Mouse (Mus musculus) stomach, postnatal 0 days (tissue): ENCODE measurements around the gene Cln3.

Source experiments
- CTCF ChIP-seq: IDR thresholded peaks from 2 replicates; pipeline ENCODE4 v1.5.1; 2016; ENCODE audit warnings: antibody characterized with exemption, low read depth, mild to moderate bottlenecking, moderate library complexity
- EP300 ChIP-seq: optimal IDR thresholded peaks from 2 replicates; pipeline ENCODE3; 2016; ENCODE audit warnings: antibody characterized with exemption

GRCm38 (mm10) chr7:126621452-126622359, 36.1 kb upstream of the Cln3 start:
- TF ChIP-seq EP300 (no peak), CTCF (no peak)
